Mouse (Mus musculus): Measurements from ENCODE around the gene Kcnmb1. TPM values are rescaled to one million over a fixed set of nuclear protein-coding genes. Genes with fewer than 3 reads are reported as not detected.

Gene Kcnmb1
- polyA plus RNA-seq, 1 experiment from 2014 or later = 0.26 TPM

DNA sequence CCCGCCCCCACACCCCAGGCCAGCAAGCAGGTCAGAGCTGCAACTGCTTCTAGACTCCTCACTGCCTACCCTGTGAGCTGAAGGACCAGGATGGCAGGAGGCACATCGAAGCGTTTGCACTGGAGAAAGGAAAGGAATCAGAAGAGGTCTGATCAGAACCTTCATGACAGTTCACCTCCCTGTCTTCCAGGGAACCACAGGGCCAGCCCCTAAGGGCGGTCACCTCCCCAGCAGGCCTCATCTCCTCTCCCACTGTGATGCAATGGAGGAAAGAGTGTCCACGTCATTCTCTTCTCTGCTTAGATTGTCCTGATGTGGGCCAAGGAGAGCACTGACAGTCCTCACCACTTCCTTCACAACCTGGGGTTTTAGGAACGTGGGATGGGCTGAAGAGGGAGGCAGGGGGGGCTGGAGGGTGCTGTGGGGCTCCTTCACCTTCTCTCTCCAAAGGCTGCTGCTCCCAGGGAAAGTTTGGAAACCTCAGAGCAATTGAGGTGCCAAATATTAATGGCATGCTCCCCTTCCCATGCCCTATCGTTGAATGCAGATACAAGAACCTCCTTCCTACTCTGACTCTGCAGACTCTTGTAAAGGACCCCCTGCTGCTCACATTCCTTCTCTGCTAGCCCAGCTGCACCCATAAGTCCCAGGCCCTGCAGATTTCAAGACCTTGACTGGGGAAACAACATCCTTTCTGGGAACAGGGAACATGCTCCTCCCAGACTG is 47.5 kb downstream of the Kcnmb1 start:
- Histone ChIP-seq H3K4me1 (replicated peaks) (0 out of 2 replicates have a peak, but pooled peaks cover 3% of the 10 kb centered on the region), H3K9me3 (no peaks in the 10 kb centered on the region), H3K4me3 (no peak overlapping the region), H3K36me3 (no peaks in the 10 kb centered on the region), H3K27ac (no peak overlapping the region), H3K27me3 (ENCODE audit: insufficient read depth, poor library complexity, severe bottlenecking) (no peaks in the 10 kb centered on the region)
- 71% methylated on average over 7 of the region's 7 CpGs for WGBS
- DNase-seq (ENCODE audit: low spot score) = no peak

DNA sequence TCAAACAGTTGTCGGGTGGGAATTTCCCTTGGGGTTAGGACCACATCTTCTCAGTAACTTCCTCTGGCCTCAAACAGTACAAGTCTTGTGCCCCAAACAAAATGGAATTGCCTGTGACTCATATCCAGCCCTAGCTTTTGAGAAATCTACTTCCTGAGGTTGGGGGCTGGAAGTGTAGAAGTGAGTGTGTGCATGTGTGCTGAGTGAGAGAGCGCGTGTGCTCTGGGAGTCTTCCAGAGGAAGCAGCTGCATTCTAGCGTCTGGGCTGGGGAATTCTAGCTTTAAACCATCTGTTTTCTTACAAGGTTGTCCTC is 48.0 kb downstream of the Kcnmb1 start:
- Histone ChIP-seq H3K4me3 (no peak overlapping the region), H3K4me1 (replicated peaks) (0 out of 2 replicates have a peak, but pooled peaks cover 3% of the 10 kb centered on the region), H3K27ac (no peak overlapping the region), H3K27me3 (ENCODE audit: insufficient read depth, poor library complexity, severe bottlenecking) (no peaks in the 10 kb centered on the region), H3K36me3 (no peaks in the 10 kb centered on the region), H3K9me3 (no peaks in the 10 kb centered on the region)
- 80% methylated on average over 4 of the region's 4 CpGs for WGBS
- no peak for DNase-seq (ENCODE audit: low spot score)

- DNase-seq (ENCODE audit: low spot score) = no peak
- H3K27ac ChIP-seq = no peak overlapping the region
- 78% methylated on average over 6 of the region's 6 CpGs for WGBS
- no peaks in the 10 kb centered on the region for H3K36me3 ChIP-seq
- 0 out of 2 replicates have a peak, but pooled peaks cover 3% of the 10 kb centered on the region for H3K4me1 ChIP-seq (replicated peaks)
- H3K27me3 ChIP-seq (ENCODE audit: insufficient read depth, poor library complexity, severe bottlenecking) = no peaks in the 10 kb centered on the region
- H3K4me3 ChIP-seq = no peak overlapping the region
- no peaks in the 10 kb centered on the region for H3K9me3 ChIP-seq
These were observed 49.3 kb downstream of the Kcnmb1 start for GRCm38 (mm10) chr11:34012007-34012652.

Other genes starting within 250 kb of the Kcnmb1 start
- gene Kcnip1, start 30.1 kb downstream of the Kcnmb1 start, polyA plus RNA-seq (2016; fragmentation: Nextera tagmentation; extraction: Ambion mirVana) = 6.1 and 9.5 TPM in 2 replicates
- 2.7 and 3.0 TPM in 2 replicates for gene Lcp2, start 83.9 kb downstream of the Kcnmb1 start, polyA plus RNA-seq (2016; fragmentation: Nextera tagmentation; extraction: Ambion mirVana)
- not detected in 2 replicates for gene 4930469K13Rik, start 135.5 kb downstream of the Kcnmb1 start, polyA plus RNA-seq (2016; fragmentation: Nextera tagmentation; extraction: Ambion mirVana)
- 0.17 TPM in 1 of 2 replicates, not detected in the other for gene Foxi1, start 245.1 kb downstream of the Kcnmb1 start, polyA plus RNA-seq (2016; fragmentation: Nextera tagmentation; extraction: Ambion mirVana)